Mouse (Mus musculus) embryonic fibroblast, embryonic 13.5 days (primary cell): ENCODE data around the gene Timp3. TPM values are rescaled to one million over a fixed set of nuclear protein-coding genes. Genes with fewer than 3 reads are reported as not detected.

Experiments used
- H3K27ac ChIP-seq: 2 replicates; pipeline ENCODE4 v1.5.1; 2012; ENCODE audit warnings: low read length, control low read depth, inconsistent platforms; ENCODE audit not compliant: insufficient read depth
- H3K4me1 ChIP-seq: 2 replicates; pipeline ENCODE4 v1.6.1; 2011; ENCODE audit warnings: low read length; ENCODE audit not compliant: control insufficient read depth, insufficient read depth
- H3K4me3 ChIP-seq: 2 replicates; pipeline ENCODE4 v1.5.1; 2011; ENCODE audit warnings: mild to moderate bottlenecking, control low read depth, low read length; ENCODE audit not compliant: insufficient read depth
- CTCF ChIP-seq: IDR thresholded peaks from 2 replicates; pipeline ENCODE4 v1.5.1; 2011; ENCODE audit warnings: mild to moderate bottlenecking, control low read depth, low read length, moderate library complexity, borderline replicate concordance; ENCODE audit not compliant: insufficient read depth
- POLR2A ChIP-seq: IDR thresholded peaks from 2 replicates; pipeline ENCODE4 v1.6.1; 2011; ENCODE audit warnings: low read depth, mild to moderate bottlenecking, control low read depth, low read length, moderate library complexity
- polyA plus RNA-seq: library from polyadenylated mRNA; stranded (reverse); fragments of >200 nt; gene quantifications from 2 replicates; pipeline ENCODE4 v1.2.4, GENCODE M21; 2011; ENCODE audit warnings: low read depth; ENCODE audit not compliant: missing spikeins, insufficient read length

Gene Timp3
- polyA plus RNA-seq, 1 experiment, result 704 TPM

DNA sequence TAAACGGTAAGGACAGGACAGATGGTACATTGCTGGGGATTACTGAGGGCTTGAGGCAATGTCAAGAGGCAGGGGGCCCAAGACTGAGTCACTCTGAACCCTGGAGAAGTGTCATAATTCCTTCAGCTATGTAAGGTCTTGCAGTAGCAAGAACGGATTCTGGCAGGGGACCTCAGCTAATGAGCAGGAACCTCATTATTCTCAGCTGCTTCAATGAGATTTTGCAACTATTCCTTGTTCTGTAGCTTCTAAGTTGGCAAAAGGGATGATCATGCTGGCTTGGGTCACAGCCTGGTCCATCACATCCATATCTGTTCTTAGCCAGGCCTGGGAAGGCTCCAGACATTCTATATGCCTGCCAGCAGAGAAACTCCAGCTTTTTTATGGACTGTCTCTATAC, 59.0 kb downstream of the Timp3 start:
- TF ChIP-seq CTCF (no peak), POLR2A (no peak)
- H3K4me1 ChIP-seq, result 0 out of 2 replicates have a peak, but pooled peaks cover 3% of the 10 kb centered on the region
- no peak overlapping the region for H3K4me3 ChIP-seq
- no peak overlapping the region for H3K27ac ChIP-seq

GRCm38 (mm10) chr10:86359699-86360098, 59.5 kb downstream of the Timp3 start:
- Histone ChIP-seq H3K4me3 (no peak overlapping the region), H3K4me1 (0 out of 2 replicates have a peak, but pooled peaks cover 3% of the 10 kb centered on the region), H3K27ac (no peak overlapping the region)
- TF ChIP-seq CTCF (no peak), POLR2A (no peak)

GRCm38 (mm10) chr10:86363669-86364309, 63.6 kb downstream of the Timp3 start:
- Histone ChIP-seq H3K27ac (no peak overlapping the region), H3K4me3 (no peak overlapping the region), H3K4me1 (peaks cover 3% of the 10 kb centered on the region; the same call in 1 of the 2 replicates)
- TF ChIP-seq CTCF, result no peak
- no peak for TF ChIP-seq POLR2A

DNA sequence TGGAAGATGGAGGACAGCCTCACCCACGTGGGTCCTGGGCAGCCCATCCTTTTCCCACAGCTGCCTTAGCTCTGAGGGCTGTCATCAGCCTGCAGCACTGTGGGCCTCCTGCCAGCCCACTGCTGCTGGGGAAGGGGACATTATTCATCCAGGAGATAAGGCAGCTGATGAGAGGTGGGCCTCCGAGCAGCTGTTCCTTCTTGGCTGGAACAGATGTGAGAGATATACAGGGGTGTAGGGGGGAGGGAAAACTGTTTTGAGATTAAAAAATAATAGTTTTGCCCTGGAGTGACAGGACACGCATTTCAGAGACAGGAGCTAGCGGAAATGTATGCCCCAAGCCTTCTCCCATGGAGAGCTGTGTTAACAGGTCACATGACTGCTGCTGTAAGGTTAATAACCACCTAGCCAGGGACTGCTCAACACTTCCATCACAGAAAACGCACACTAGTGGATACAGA, 65.5 kb downstream of the Timp3 start:
- TF ChIP-seq POLR2A, result no peak
- no peak for TF ChIP-seq CTCF
- H3K4me1 ChIP-seq, result no peaks in the 10 kb centered on the region; the same call in 1 of the 2 replicates

GRCm38 (mm10) chr10:86367346-86367745, 67.2 kb downstream of the Timp3 start:
- H3K4me3 ChIP-seq, result no peak overlapping the region
- H3K4me1 ChIP-seq, result no peaks in the 10 kb centered on the region; the same call in 1 of the 2 replicates
- H3K27ac ChIP-seq, result no peak overlapping the region
- no peak for TF ChIP-seq POLR2A
- no peak for TF ChIP-seq CTCF

More for the DNA sequence above, 65.5 kb downstream of the Timp3 start:
- H3K27ac ChIP-seq, result no peak overlapping the region
- no peak overlapping the region for H3K4me3 ChIP-seq

GRCm38 (mm10) chr10:86368811-86369210, 68.6 kb downstream of the Timp3 start:
- TF ChIP-seq CTCF (no peak), POLR2A (no peak)

DNA sequence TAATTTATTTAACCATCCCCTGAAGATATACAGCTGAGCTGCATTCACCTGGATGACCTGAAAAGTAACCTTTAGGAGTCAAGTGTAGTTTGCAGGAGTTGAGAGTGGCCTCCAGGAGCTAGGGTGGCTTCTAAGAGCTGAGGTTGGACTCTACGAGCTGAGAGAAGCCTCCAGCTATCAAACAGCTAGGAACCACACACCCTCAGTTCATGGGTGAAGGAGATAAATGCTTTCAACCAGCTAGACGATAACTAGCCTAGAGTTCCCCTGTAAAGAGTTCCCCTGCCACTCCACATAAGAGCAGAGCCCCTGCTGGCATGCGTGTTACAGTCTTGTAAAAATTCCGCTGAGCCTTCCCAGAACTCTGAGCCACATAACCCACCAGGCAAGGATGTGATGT, 69.2 kb downstream of the Timp3 start:
- Histone ChIP-seq H3K4me1 (no peaks in the 10 kb centered on the region; the same call in 1 of the 2 replicates), H3K27ac (no peak overlapping the region), H3K4me3 (no peak overlapping the region)
- TF ChIP-seq POLR2A (no peak), CTCF (no peak)

More at GRCm38 (mm10) chr10:86368811-86369210, 68.6 kb downstream of the Timp3 start:
- Histone ChIP-seq H3K4me1 (no peaks in the 10 kb centered on the region; the same call in 1 of the 2 replicates), H3K27ac (no peak overlapping the region), H3K4me3 (no peak overlapping the region)

DNA sequence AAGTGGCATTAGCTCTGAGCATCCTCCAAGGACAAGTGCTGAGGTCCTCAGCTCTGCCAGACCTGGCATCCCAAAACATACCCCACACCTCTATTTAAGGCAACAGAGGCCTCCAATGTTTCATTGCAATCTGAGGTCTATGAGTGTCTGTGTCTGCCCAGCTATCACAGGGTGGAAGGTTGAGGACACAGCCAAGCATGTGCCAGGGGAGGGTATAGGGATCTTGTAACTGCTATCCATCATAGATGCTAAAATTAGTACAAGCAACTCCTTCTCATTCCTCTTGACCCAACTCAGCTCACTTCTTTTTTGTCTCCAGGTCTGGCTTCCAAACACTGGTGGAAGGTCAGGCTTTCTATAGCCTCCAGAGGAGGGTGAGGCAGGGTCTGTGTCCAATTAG, 71.4 kb downstream of the Timp3 start:
- Histone ChIP-seq H3K4me1 (no peaks in the 10 kb centered on the region; the same call in 1 of the 2 replicates), H3K4me3 (no peak overlapping the region), H3K27ac (no peak overlapping the region)
- no peak for TF ChIP-seq CTCF

DNA sequence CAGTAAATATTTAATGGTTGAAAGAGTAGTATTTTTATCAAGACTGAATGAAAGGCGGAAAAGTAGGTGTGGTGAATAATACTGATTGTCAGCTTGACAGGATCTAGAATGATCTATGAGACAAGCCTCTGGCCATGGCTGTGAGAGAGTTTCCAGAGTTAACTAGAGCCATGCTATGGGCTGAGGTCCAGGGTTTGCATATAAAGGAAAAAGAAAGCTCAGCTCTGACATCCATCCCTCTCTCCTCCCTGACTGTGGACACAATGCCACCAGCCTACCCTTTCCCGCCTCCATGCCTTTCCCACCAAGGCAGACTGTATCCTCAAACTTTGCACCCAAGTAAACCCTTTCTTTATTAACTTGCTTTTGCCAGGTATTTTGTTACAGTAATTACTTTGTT, 73.9 kb downstream of the Timp3 start:
- Histone ChIP-seq H3K4me1 (no peaks in the 10 kb centered on the region), H3K27ac (no peak overlapping the region), H3K4me3 (no peak overlapping the region)
- no peak for TF ChIP-seq CTCF
- no peak for TF ChIP-seq POLR2A

DNA sequence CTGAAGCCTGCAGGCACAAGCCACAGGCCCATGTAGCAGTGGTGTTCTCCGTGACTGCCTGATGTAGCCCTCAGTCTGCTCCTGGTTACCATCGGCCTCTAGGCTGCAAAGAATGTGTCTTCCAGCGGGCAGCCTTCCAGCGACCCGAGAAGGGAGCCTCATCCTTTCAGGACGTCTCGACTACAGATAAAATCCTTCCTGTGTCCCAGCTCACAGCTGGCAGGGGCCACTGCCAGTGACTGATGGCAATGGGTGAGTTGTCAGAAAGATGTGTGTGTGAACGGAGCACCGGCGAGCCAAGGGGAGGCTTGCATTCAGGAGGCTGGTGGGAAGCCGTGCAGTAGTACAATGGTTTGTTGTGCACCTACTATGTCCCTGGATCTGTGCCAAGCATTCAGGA, 75.7 kb downstream of the Timp3 start:
- H3K27ac ChIP-seq, result no peak overlapping the region
- H3K4me1 ChIP-seq, result no peaks in the 10 kb centered on the region
- TF ChIP-seq POLR2A (no peak), CTCF (no peak)
- no peak overlapping the region for H3K4me3 ChIP-seq
